Mouse (Mus musculus) adrenal gland, adult 8-10 months (tissue): ENCODE results near the gene Dtx4. TPM values are rescaled to one million over a fixed set of nuclear protein-coding genes. Genes with fewer than 3 reads are reported as not detected.

Experiments used
- total RNA-seq, 4 experiments: library from RNA; stranded (reverse); gene quantifications; 2 replicates each; pipeline ENCODE4 v1.2.4; 2022

The Dtx4 gene
- total RNA-seq, 4 experiments from 2014 or later, result 12.6 to 26.3 (median 19.7) TPM

Other genes with a start within 250 kb of the Dtx4 start
- not detected for gene Olfr235, start 240.4 kb downstream of the Dtx4 start, total RNA-seq
- not detected for gene Olfr1434, start 221.6 kb downstream of the Dtx4 start, total RNA-seq
- not detected for gene Olfr1436, start 202.3 kb downstream of the Dtx4 start, total RNA-seq
- not detected for gene Olfr1437, start 176.4 kb downstream of the Dtx4 start, total RNA-seq
- not detected for gene Olfr1438-ps1, start 165.5 kb downstream of the Dtx4 start, total RNA-seq
- gene Olfr1440, start 114.2 kb downstream of the Dtx4 start, total RNA-seq, result not detected
- gene Olfr1441, start 84.0 kb downstream of the Dtx4 start, total RNA-seq, result not detected
- gene Pfpl, start 73.5 kb downstream of the Dtx4 start, total RNA-seq, result not detected
- 10 to 100 TPM; 29.9 to 72.1 (median 53.2) TPM for gene Mpeg1, start 40.7 kb downstream of the Dtx4 start, total RNA-seq
- gene Fam111a, start 44.3 kb upstream of the Dtx4 start, total RNA-seq, result 1 to 10 TPM; 2.2 to 5.5 (median 4.6) TPM
- gene Gm4952, start 98.5 kb upstream of the Dtx4 start, total RNA-seq, result under 1 TPM in 1 of 4 experiments, not detected in 3; 0.16 TPM
- not detected for gene Glyat, start 131.9 kb upstream of the Dtx4 start, total RNA-seq
- not detected for gene Olfr1442, start 169.0 kb upstream of the Dtx4 start, total RNA-seq
- gene Olfr1443, start 176.7 kb upstream of the Dtx4 start, total RNA-seq, result not detected
- under 1 TPM in 1 of 4 experiments, not detected in 3; 0.35 TPM for gene Keg1, start 194.3 kb upstream of the Dtx4 start, total RNA-seq